Mouse (Mus musculus) midbrain, embryonic 14.5 days (tissue): Measurements from ENCODE around the gene Igdcc4. TPM values are rescaled to one million over a fixed set of nuclear protein-coding genes. Genes with fewer than 3 reads are reported as not detected.

Source experiments
- ATAC-seq: fragments of 200-750 bp; cut with Nextera tagmentation; 2 replicates; pipeline ENCODE4 v1.8.0; 2017; ENCODE audit warnings: moderate number of reproducible peaks, moderate library complexity; ENCODE audit not compliant: low FRiP score, low TSS enrichment
- DNase-seq: peaks from one replicate; pipeline ENCODE4 v3.0.0-alpha.2; 2015
- H3K27ac ChIP-seq: fragments of 300-500 bp; sonication (generic); replicated peaks from 2 replicates; pipeline ENCODE4 v1.5.1; 2014; ENCODE audit warnings: mild to moderate bottlenecking, low read depth, low read length, moderate library complexity
- H3K27me3 ChIP-seq: fragments of 300-500 bp; sonication (generic); 2 replicates; pipeline ENCODE4 v1.6.1; 2014; ENCODE audit warnings: low read length, control low read depth, mixed read lengths; ENCODE audit not compliant: control insufficient read depth, insufficient read depth
- H3K36me3 ChIP-seq: fragments of 300-500 bp; sonication (generic); 2 replicates; pipeline ENCODE4 v1.6.1; 2014; ENCODE audit warnings: low read length, control low read depth; ENCODE audit not compliant: control insufficient read depth, insufficient read depth
- H3K4me1 ChIP-seq: fragments of 300-500 bp; sonication (generic); 2 replicates; pipeline ENCODE4 v1.6.1; 2014; ENCODE audit warnings: mild to moderate bottlenecking, antibody characterized with exemption, low read length, control low read depth; ENCODE audit not compliant: control insufficient read depth, insufficient read depth
- H3K4me2 ChIP-seq: fragments of 300-500 bp; sonication (generic); 2 replicates; pipeline ENCODE4 v1.6.1; 2014; ENCODE audit warnings: mild to moderate bottlenecking, low read length, moderate library complexity
- H3K4me3 ChIP-seq: fragments of 300-500 bp; sonication (generic); replicated peaks from 2 replicates; pipeline ENCODE4 v1.5.1; 2014; ENCODE audit warnings: low read depth, low read length
- H3K9ac ChIP-seq: fragments of 300-500 bp; sonication (generic); replicated peaks from 2 replicates; pipeline ENCODE4 v1.6.1; 2014; ENCODE audit warnings: mild to moderate bottlenecking, low read length, moderate library complexity
- H3K9me3 ChIP-seq: fragments of 300-500 bp; sonication (generic); 2 replicates; pipeline ENCODE4 v1.6.1; 2016; ENCODE audit warnings: low read length, control low read depth, mixed read lengths; ENCODE audit not compliant: control insufficient read depth
- WGBS: fragments of 180-500 bp; shearing (Covaris S2); extraction: QIAGEN DNeasy Blood & Tissue Kit; methylation state at CpG from one replicate; pipeline ENCODE4 v1.1.7; 2014; 5-methylcytosine and 5-hydroxymethylcytosine counted together
- polyA plus RNA-seq: library from polyadenylated mRNA; unstranded; fragments of >200 nt; fragmentation: Nextera tagmentation; extraction: Ambion mirVana; gene quantifications from 2 replicates; pipeline ENCODE4 v1.2.1, GENCODE M21; 2014

Igdcc4 gene
- polyA plus RNA-seq, 1 experiment from 2014 or later, result 17.3 TPM

- peak; percentile 43 for DNase-seq
- H3K27ac ChIP-seq, result peak overlapping the region; percentile 84
These were observed 78.7 kb downstream of the Igdcc4 start for GRCm38 (mm10) chr9:65179817-65180624.

More at GRCm38 (mm10) chr9:65179817-65180624, 78.7 kb downstream of the Igdcc4 start:
- Histone ChIP-seq H3K4me2 (peak overlapping the region; percentile 39), H3K4me3 (no peak overlapping the region), H3K27me3 (no peaks in the 10 kb centered on the region), H3K4me1 (peaks cover 57% of the 10 kb centered on the region), H3K9me3 (no peaks in the 10 kb centered on the region), H3K9ac (no peak overlapping the region), H3K36me3 (peaks cover 38% of the 10 kb centered on the region)
- ATAC-seq, result no peak
- 22% methylated on average over 17 of the region's 17 CpGs for WGBS

Other genes with a start within 250 kb of the Igdcc4 start
- gene Slc24a1, start 149.9 kb upstream of the Igdcc4 start, polyA plus RNA-seq, result 0.09 TPM in 1 of 2 replicates, not detected in the other
- gene Ints14, start 140.6 kb upstream of the Igdcc4 start, polyA plus RNA-seq, result 26.8 and 47.1 TPM in 2 replicates
- gene Hacd3, start 79.8 kb upstream of the Igdcc4 start, polyA plus RNA-seq, result 152 and 171 TPM in 2 replicates
- 33.9 and 39.1 TPM in 2 replicates for gene Dpp8, start 69.1 kb upstream of the Igdcc4 start, polyA plus RNA-seq
- 10.7 and 14.1 TPM in 2 replicates for gene Igdcc3, start 39.7 kb downstream of the Igdcc4 start, polyA plus RNA-seq
- 5.2 and 6.5 TPM in 2 replicates for gene Parp16, start 93.9 kb downstream of the Igdcc4 start, polyA plus RNA-seq
- 0.17 and 0.24 TPM in 2 replicates for gene Cilp, start 163.7 kb downstream of the Igdcc4 start, polyA plus RNA-seq
- gene Clpx, start 192.8 kb downstream of the Igdcc4 start, polyA plus RNA-seq, result 38.1 and 45.6 TPM in 2 replicates
- gene Pdcd7, start 244.6 kb downstream of the Igdcc4 start, polyA plus RNA-seq, result 10.1 and 13.1 TPM in 2 replicates